Mouse (Mus musculus) MEL (cell line): ENCODE data around the gene Zfp92.

Experiments
- CTCF ChIP-seq, 3 experiments: IDR thresholded peaks in 2 of 3; conservative IDR thresholded peaks in 1 of 3; 2 replicates each; pipeline ENCODE4 v1.5.1; 2011 to 2012; ENCODE audit warnings: low read length in 3 of 3, low read depth in 2 of 3, mild to moderate bottlenecking in 2 of 3, improper control_type of control experiment in 1 of 3, inconsistent platforms in 1 of 3, mixed read lengths in 1 of 3, moderate library complexity in 1 of 3; ENCODE audit not compliant: control insufficient read depth in 1 of 3, insufficient read depth in 1 of 3, poor library complexity in 1 of 3, severe bottlenecking in 1 of 3
- ELF1 ChIP-seq: IDR thresholded peaks from 2 replicates; pipeline ENCODE4 v1.6.1; 2014; ENCODE audit warnings: low read depth, mild to moderate bottlenecking, inconsistent platforms, low read length, improper control_type of control experiment, moderate library complexity
- EP300 ChIP-seq, 2 experiments: IDR thresholded peaks; 2 replicates each; pipeline ENCODE4 v1.6.1; 2011; ENCODE audit warnings: improper control_type of control experiment in 2 of 2, low read length in 2 of 2, low read depth in 1 of 2, mild to moderate bottlenecking in 1 of 2
- GATA1 ChIP-seq: IDR thresholded peaks from 2 replicates; pipeline ENCODE4 v1.6.1; 2011; ENCODE audit warnings: low read depth, low read length, improper control_type of control experiment
- MAFK ChIP-seq: IDR thresholded peaks from 2 replicates; pipeline ENCODE4 v1.6.1; 2011; ENCODE audit warnings: low read depth, mild to moderate bottlenecking, low read length, improper control_type of control experiment, borderline replicate concordance
- MAX ChIP-seq: IDR thresholded peaks from 2 replicates; pipeline ENCODE4 v1.6.1; 2011; ENCODE audit warnings: low read length, improper control_type of control experiment
- MEF2A ChIP-seq: IDR thresholded peaks from 2 replicates; pipeline ENCODE4 v1.6.1; 2014; ENCODE audit warnings: low read depth, mild to moderate bottlenecking, inconsistent platforms, low read length, improper control_type of control experiment; ENCODE audit not compliant: poor library complexity, insufficient replicate concordance, severe bottlenecking; ENCODE audit errors: extremely low read depth
- MYC ChIP-seq: IDR thresholded peaks from 2 replicates; pipeline ENCODE4 v1.6.1; 2011; ENCODE audit warnings: low read depth, mild to moderate bottlenecking, low read length, improper control_type of control experiment, moderate library complexity
- POLR2A ChIP-seq, 2 experiments: IDR thresholded peaks; 2 replicates each; pipeline ENCODE4 v1.6.1; 2011 to 2012; ENCODE audit warnings: low read length in 2 of 2, mild to moderate bottlenecking in 2 of 2, control low read depth in 1 of 2, improper control_type of control experiment in 1 of 2, low read depth in 1 of 2, moderate library complexity in 1 of 2; ENCODE audit not compliant: control insufficient read depth in 1 of 2, insufficient read depth in 1 of 2, poor library complexity in 1 of 2
- POLR2AphosphoS2 ChIP-seq: IDR thresholded peaks from 2 replicates; pipeline ENCODE4 v1.6.1; 2011; ENCODE audit warnings: low read length, improper control_type of control experiment
- TAL1 ChIP-seq: IDR thresholded peaks from 2 replicates; pipeline ENCODE4 v1.6.1; 2012; ENCODE audit warnings: mild to moderate bottlenecking, inconsistent platforms, low read length, moderate library complexity, mixed read lengths
- TCF12 ChIP-seq: IDR thresholded peaks from 2 replicates; pipeline ENCODE4 v1.6.1; 2014; ENCODE audit warnings: low read depth, mild to moderate bottlenecking, inconsistent platforms, low read length, improper control_type of control experiment, moderate library complexity
- USF1 ChIP-seq: IDR thresholded peaks from 2 replicates; pipeline ENCODE4 v1.6.1; 2014; ENCODE audit warnings: low read depth, mild to moderate bottlenecking, inconsistent platforms, low read length, improper control_type of control experiment, moderate library complexity
- ZKSCAN1 ChIP-seq: IDR thresholded peaks from 2 replicates; pipeline ENCODE4 v1.6.1; 2012; ENCODE audit warnings: low read depth, mild to moderate bottlenecking, inconsistent platforms, low read length, improper control_type of control experiment, moderate library complexity

DNA sequence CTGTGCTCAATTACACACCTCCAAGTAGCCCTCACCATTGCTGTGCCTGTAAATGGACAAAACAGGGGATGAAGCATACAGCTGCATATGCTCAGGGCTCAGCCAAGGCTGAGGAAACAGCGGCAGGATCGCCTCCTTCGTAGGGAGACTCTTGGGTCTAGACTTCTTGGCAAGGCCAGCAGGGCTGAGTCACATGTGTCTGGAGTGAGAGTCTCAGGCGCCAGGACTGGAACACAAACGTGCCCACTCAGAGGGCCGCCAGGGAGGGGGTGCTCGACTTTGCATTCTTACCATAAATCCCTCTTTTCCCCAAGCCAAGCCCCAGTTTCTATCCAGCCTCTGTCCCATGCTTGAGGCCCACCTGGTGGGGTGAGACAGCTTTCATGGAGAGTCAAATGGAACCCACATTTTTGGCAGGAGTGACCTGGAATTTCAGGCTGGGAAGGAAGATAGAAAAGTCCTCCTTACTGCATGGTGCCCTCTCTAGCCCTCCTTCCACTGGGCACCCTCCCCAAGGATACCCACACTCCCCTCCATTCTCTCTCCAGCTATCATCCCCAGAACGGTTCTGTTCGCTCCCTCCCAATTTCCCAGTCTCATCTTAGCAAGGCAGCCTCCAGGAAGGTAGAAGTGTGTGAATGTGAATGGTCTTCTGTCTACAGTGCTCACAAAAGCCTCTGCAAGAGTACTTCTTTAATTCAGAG is 54.7 kb downstream of the Zfp92 start:
- TF ChIP-seq ELF1, result no peak
- no peak for TF ChIP-seq TAL1
- no peak for TF ChIP-seq POLR2A (IDR thresholded peaks at IDR 0.05; ENCODE audit: control insufficient read depth in 1 of 2, insufficient read depth in 1 of 2, low read depth in 1 of 2, low read length in 2 of 2, poor library complexity in 1 of 2)
- no peak for TF ChIP-seq CTCF (IDR thresholded peaks at IDR 0.05 in 2 of 3, conservative IDR thresholded peaks at IDR 0.05 in 1 of 3; ENCODE audit: control insufficient read depth in 1 of 3, insufficient read depth in 1 of 3, low read depth in 2 of 3, low read length in 3 of 3, poor library complexity in 1 of 3, severe bottlenecking in 1 of 3)
- no peak for TF ChIP-seq MAX
- no peak for TF ChIP-seq TCF12
- TF ChIP-seq GATA1, result no peak
- no peak for TF ChIP-seq EP300 (IDR thresholded peaks at IDR 0.05; ENCODE audit: low read depth in 1 of 2, low read length in 2 of 2)
- no peak for TF ChIP-seq MEF2A
- TF ChIP-seq MYC, result no peak
- TF ChIP-seq MAFK, result no peak
- no peak for TF ChIP-seq USF1
- TF ChIP-seq POLR2AphosphoS2, result no peak
- no peak for TF ChIP-seq ZKSCAN1
